Mouse (Mus musculus): ENCODE measurements around the gene Ncor2.

Gene Ncor2

DNA sequence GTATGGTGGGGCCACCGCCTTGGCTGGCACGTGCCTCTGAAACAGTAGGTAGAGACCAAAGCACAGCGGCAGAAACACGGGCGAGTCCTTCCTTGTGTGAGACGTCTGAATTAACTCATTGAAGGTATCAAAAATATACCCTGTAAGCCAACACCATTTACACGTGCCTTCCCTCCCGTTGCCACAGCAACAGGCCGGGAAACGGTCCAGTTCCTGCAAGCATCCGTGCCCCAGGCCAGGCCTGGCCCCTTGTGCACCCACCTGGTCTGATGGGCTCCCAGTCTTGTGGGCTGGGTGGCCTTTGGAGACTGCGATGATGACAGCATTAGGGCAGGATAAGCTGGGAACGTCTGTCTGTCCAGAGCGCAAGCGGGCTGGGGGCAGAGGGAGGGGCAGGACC is 161.7 kb downstream of the Ncor2 start:
- no peak for DNase-seq (ENCODE audit: low spot score)

DNA sequence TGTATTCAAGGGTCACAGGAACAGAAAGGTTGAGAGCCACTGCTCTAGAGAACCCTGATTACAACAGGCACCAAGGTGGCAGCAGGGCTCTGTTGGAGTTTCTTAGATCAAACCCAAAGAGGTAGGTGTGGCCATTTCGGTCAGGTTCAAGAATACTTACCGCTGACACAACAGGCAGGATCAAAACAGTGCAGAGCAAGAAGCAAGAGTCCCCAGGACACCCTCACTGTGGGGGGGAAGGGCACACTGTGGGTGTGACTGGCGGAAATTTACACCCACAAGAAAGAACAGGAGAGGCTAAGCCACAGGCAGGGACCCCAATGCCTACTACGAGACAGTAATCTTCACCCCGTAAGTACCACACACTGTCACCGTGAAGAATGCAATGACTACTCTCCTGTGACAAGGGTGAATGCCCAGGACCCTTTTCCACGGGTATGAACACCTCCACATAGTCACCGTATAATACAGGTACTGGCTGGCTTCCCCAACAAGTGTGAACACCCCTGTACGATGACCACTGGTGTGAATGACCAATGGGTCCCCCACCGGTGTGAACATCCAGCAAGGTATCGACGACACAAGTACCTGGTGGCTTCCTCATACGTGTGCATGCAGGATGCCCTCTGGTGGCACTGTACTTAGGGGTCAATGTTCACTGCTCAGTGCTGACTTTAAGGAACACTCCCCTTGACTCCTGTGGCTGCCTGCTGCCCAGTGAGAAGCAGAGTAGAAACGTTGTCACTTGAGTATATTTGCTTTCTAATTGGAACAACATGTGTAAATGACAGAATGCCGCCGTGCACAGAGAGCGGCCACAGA is 162.4 kb downstream of the Ncor2 start:
- DNase-seq (ENCODE audit: low spot score): no peak

DNA sequence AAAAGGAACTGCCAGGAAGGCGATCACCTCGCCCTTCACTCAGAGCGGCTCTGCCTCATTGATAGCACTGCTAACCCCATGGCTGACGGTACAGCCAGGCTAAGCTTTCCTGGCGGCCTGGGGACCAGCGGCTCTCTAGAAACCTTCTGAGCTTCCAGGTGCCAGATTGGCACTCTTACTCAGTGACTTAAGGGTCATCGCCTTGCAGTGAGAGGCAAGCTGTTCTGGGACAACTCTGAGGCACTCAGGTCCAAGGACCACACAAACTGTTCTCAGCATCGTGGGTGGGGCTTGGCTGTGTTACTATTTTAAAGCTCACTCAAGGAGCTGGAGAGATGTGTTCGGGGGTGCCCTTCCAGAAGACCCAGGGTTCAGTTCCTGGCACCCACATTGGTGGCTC is 163.4 kb downstream of the Ncor2 start:
- no peak for DNase-seq (ENCODE audit: low spot score)

DNA sequence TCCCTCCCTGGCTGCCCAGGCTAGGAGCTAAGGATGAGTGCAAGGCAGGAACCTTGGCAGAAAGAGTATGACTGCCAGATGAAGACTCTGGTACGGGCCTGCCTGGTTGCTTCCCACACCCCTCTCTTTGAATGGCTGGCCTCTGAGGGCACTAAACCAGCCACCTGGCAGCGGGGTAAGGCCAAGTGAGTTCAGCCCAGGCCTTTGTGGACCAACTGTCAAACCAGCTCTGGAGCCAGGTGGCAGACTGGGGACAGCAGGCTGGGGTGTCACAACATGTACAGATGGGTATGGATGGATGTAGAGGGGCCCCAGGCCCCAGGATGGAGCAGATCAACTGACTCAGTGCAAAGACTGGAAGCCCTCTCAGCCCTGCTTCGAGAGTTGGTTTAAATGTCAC is 164.0 kb downstream of the Ncor2 start:
- DNase-seq (ENCODE audit: low spot score): no peak

DNA sequence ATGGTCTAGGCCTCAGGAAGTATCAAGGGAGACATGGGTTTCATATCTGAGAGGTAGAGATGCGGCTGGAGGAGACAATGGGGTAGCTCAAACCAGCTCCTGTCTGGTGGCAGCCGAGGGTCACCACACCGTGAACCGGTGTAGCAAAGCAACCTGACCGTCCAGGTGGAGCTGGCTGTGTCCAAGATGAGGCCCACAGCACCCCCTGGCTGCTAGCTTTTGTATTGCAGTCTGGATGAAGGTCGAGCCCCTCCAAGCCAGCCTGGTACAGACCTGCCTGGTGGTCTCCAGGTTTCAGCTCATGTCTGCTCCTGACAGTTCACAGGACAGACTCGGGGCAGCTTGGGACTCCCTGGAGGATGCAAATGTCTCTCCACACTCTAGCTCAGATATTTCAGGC is 164.5 kb downstream of the Ncor2 start:
- peak; percentile 65 for DNase-seq (ENCODE audit: low spot score)

DNA sequence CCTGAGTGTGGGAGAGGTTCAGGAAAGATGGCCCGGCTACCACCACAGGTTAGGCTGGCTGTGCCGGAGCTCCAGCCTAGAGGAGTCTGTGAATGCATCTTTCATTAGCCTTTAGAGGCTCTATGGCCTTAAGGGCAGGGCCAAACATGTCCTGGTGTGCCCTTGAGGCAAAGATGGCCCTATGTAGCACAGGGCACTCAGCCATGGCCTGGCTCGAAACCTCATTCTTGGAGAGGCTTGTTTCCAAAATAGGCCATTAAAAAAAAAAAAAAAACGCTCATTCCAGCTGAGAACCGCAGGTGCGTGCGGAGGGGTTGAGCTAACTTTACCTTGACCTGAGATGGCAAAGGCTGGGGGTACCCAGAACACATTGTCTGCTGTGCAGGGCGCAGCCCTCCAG is 167.4 kb downstream of the Ncor2 start:
- DNase-seq (ENCODE audit: low spot score): no peak

DNA sequence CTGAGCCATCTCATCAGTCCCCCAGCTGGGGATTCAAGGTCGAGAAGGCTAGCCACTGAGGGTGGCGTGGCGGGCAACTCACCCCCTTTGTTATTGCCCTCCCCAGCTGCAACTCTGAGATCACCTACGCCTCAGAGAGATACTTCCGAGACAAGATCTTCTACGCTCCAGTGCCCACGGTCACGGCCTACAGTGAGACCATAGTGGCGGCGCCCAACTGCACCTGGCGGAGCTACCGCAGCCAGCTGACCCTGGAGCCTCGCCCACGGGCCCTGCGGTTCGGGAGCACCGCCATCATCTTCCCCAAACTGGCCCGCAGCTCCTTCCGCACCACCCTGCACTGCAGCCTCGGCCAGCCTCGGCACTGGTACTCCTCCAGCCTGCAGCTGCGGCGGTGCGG is 167.9 kb downstream of the Ncor2 start:
- no peak for DNase-seq (ENCODE audit: low spot score)

DNA sequence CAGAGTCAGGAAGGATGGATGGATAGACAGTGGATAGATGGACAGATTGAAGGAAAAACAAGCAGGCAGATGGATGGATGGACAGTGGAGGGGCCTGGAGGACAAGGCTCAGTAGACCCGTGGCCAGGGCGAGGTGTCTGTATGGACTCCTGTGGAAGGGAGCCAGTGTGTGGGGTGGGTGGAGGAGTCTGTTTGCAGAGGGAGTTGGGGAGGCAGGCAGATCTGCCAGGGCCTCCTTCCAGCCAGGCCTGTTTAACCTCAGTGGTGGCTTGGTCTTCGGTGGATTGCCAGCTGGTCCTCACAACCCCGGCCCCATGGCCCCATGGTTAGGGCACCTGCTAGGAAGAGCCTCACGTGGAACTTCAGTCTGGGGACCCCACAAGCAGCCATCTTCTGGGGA is 172.1 kb downstream of the Ncor2 start:
- no peak for DNase-seq (ENCODE audit: low spot score)

DNA sequence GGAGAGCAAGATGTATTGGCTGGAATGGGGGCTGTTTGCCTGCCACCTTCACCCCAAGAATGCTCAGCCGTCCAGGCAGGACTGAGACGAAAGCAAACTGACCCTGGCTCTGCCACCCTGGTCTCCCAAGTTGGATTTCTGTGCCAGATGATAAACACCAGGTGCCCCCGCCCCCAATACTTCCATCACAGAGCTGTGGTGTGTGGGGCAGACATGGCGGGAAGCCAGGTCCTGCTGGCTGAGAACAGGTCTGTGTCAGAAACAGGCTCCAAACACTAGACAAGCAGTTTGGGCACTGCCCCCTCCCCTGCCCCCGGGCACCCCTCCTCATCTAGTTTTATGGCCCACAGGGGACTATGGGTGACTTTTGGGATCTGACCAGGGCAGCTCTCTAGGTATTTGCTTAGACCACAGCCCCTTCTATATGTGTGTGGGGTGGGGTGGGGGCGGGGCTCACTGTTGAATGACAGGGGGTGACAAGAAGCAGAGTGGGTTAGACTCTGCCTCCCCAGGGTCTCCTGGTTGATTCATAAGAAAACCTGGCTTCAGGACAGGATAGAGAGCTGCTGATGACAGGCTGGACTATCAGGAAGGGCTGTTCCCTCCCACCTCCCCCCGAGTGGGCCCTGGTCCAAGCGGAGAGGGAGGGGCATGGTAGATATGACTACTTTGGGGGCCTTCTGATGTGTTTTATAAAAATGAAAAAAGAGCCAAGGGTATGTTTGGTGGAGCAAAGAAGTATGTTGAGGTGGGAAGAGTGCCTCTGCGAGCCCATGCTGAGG is 173.0 kb downstream of the Ncor2 start:
- DNase-seq (ENCODE audit: low spot score): no peak

DNA sequence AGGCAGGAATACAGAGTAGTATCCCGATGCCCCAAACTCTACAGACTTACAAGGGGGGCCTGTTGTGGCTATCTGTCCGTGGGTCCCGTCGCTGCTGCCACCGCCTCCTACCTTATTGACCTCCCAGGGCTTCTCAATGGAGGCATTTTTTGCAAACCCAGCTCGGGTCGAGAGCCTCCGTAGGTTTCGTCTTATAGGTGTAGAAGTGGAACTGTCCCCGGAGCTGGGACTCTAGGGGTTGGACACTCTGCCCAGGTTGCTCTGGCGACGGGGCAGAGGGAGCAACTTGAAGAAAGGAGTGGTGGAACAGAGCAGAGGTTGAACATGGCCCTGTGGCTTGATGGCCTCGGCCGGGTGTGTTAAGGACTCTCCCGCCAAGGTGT is 175.2 kb downstream of the Ncor2 start:
- no peak for DNase-seq (ENCODE audit: low spot score)

DNA sequence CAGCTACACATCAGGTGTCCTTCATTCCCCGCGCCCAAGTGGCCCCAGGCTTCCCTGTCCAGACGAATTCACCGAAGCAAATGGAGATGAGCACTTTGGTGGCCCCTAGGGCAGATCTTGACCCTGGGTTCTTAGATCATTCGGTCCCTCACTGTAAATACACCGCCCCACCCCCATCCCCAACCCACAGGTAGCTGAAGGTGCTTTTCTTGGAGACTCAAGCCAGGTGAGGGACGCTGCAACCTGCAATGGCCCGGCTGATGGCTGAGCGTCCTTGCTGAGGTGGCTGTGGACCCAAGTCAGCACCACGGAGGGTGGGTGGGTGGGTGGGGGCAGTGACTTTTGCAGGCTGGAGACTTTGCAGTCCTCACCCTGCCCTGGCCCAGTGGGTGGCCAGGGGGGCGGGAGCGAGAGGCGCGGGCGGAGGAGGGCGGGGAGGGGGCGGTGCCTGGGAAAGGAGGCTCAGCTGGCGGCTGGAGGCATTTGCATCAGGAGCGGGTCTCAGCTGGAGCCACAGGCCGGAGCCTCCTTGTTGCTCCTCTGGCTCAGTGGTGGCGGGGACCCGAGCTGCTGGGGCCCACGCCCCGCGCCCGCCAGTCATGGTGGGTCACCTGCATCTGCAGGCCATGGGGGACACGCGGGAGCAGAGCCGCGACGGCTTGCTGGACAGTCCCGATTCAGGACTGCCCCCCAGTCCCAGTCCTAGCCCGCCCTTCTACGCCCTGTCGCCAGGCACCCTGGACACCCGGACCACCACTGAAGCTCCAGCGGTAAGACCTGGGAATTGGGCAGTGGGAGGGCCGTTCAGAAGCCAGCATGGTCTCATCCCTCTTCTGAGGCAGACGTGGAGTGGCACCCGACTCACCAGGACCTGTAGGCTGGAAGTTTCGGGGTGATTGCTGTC is 175.8 kb downstream of the Ncor2 start, which contains the start of gene Rflna:
TSS of gene Rflna (plus strand) at position 253 of the 904 bp plus-strand sequence.
- DNase-seq (ENCODE audit: low spot score): peak; percentile 48

DNA sequence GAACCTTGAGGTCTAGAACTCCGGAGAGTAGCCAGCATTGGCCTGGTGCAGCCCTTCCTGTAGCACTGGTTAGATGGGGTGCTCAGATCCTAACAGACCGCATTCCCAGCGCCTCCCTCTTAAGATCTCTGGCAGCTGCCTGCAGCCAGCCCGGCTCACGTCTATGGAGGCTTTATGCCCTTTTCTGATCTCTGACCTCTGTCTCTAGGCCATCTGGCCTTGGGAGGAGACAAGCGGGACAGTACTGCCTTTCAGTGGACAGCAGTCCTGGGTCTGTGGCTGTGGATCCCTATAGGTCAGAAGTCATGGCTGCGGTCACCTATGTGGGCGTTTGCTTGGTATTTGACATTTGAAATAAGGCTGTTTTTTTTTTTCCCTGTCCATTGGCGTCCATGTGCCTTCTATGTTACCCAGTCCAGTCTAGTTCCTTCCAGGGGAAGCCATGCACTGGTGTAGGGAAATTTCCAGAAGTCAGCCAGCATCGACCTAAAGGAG is 178.2 kb downstream of the Ncor2 start:
- DNase-seq (ENCODE audit: low spot score): no peak

DNA sequence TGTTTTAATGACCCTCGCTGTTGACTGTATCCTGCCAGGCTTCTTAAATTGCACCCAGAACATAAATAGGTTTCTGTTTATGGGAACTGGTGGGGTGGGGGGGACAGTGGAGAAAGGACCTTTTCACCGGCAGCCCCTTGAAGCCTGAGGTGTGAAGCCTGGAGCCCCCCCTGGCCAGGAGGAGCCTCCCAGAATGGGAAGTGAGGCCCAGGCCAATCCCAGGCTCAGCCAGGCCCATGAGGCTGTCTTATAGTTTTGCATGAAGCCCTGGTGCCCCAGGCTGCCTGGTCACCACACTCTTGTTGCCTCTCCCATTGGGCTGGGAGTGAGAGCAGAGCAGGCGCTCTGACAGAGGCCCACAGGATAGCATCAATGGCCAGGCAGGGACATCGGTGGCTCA is 181.1 kb downstream of the Ncor2 start:
- DNase-seq (ENCODE audit: low spot score): no peak

DNA sequence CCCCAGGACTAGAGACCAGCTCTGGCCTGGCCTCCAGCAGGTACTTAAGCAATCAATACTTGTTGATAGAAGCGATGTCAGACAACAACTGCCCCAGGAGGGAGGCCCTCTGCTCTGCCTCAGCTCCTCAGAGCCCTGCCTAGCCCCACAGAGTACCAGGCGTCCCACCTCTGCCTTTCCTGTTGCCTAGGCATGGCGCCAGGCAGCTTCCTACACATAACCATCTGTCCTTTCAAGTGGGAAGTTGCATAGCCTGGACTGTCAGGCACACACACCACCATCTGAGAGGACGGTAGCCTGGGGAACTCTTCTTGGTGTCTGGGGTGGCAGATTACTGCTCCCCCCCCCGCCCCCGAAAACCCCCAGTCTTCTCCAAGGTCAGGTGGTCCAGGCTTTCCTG is 182.2 kb downstream of the Ncor2 start:
- DNase-seq (ENCODE audit: low spot score): no peak

DNA sequence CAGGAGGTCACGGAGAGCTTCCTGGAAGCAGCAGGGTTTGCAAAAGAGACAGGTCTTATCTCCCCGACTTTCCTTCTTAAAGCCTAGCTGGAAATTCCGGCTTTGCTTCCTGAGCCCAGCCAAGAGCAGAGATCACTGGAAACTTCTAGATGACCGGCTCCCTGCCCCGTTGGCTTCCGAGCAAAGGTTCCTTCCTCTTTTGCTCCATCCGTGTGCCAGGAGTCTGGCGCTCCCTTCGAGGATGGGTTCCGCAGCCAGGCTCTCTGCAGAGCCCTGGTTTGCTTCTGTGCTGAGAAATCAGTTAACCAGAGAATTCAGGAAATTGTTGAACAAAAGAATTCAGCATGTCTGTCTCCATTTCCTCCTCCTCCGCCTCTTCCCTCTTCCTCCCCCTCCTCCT is 186.1 kb downstream of the Ncor2 start:
- DNase-seq (ENCODE audit: low spot score): no peak

DNA sequence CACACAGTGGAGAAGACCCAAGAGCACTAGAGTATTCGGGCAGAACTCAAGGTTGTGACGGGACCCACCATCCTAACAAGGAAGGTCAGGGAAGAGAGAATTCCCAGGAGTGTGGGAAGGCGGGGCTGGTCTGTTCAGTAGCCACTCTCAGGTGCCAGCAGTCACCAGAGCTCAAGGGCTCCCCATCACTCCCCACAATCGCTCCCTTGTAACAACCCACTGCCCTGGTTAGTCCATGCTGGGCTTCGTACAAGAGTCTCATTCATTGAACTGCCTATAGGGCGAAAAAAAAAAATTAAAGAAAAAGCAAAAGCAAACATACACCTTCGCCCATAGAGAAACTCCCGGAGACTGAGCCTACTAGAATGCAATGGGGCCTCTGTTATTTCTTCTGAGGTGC is 186.7 kb downstream of the Ncor2 start:
- no peak for DNase-seq (ENCODE audit: low spot score)

DNA sequence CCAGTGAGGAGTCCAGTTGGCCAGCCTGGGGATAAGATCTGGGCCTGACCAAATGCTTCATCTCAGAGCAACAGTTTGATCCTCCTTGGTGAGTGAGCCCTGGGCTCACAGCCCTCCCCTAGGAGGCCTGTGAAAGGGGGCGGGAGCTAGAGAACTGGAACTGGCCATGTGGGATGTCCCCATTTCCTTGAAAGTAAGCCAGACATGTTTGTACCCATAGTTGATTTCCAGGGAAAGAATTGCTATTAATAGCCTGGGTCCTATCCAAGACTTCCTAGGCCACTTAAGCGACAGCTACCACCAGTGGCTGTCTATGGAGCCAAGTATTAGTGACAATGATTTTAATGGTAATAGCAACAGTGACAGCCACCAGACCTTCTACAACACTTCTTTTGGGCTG is 189.3 kb downstream of the Ncor2 start:
- DNase-seq (ENCODE audit: low spot score): no peak

DNA sequence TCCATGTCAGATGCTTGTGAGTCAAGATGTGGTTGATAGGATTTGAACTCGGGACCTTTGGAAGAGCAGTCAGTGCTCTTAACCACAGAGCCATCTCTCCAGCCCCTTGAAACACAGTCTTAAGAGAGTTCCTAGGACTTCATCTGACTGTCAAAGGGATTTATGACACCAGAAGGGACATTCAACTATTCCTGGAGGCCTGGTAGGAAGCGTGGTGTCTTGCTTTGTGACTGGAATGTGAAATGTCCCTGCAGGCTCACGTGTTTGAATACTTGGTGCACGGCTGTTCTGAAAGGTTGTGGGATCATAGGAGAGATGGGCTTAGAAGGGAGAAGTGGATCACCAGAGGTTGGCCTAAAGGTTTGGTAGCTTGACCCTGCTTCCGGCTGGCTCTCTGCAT is 192.4 kb downstream of the Ncor2 start:
- no peak for DNase-seq (ENCODE audit: low spot score)

DNA sequence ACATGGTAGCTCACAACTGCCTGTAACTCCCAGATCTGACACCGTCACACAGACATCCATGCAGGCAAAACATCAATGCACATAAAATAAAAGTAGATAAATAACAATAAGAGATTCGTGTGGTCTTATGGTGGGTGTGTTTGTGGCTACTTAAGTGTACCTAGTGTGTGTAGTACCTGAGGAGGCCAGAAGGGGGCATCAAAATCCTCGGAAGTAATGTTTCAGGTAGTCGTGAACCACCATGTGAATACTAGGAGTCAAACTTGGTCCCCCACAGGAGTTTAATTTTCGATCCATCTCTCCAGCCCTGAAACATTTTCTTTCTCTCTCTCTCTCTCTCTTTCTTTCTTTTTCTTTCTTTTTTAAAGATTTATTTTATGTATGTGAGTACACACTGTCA is 192.8 kb downstream of the Ncor2 start:
- no peak for DNase-seq (ENCODE audit: low spot score)

DNA sequence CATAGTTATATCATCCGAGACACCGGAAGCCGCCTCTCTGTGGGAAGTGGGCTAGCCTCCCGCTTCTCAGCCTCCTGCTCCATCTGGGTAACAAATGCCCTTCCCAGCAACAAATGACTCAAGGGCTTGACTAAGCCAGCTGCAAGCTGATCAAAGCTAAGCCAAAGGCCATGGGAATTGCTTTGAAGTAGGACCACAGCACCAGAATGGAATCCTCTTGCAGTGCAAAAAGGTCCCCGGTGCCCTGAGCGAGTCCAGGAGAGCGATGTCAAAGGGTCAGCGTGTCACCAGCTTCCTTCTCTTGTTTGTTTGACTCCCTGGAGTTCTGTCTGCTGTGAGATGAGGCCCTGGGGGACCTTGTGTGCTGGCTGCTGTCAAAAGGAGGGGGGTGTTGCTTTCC is 209.2 kb downstream of the Ncor2 start:
- no peak for DNase-seq (ENCODE audit: low spot score)
